13 mouse cellular contexts compared by ENCODE assay signal in the genomic region with DNA sequence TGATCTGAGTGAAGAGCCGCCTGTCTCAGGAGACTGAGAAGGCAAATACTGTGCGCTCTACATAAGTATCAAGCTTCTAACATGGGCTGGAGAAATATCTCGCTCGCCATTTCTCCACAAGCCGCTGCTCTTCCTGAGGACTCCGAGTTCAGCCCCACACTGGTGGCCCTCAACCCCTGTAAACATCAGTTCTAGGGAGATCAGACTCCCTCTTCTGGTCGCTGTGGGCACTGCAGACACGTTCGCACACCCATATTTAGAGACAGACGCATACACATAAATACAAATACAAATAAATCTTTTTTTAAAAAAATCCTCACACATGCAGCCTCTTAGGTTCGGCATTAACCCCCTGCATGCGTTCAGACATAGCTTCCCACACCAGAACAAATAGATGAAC. TPM values are rescaled to one million over a fixed set of nuclear protein-coding genes. Genes with fewer than 3 reads are reported as not detected.
DNase-seq lines count a peak whose midpoint lies in the region; ATAC-seq and TF ChIP-seq lines count a peak whose summit lies in the region.
"Had no signal": no experiment of that assay in that cellular context is flagged by ENCODE, and none has a peak within 500 bp of the region (broad histone marks: within the 10 kb centered on the region; RNA-seq: fewer than 3 reads in every experiment).

No protein-coding gene starts in this region.

- no peaks in the 10 kb centered on the region for H3K27me3 ChIP-seq in hindbrain, embryonic 13.5 days
- no peaks in the 10 kb centered on the region for H3K27me3 ChIP-seq in hindbrain, embryonic 12.5 days
- H3K27me3 ChIP-seq in midbrain, embryonic 13.5 days: no peaks in the 10 kb centered on the region
- H3K27me3 ChIP-seq in midbrain, embryonic 10.5 days (ENCODE audit: low read depth, poor library complexity, severe bottlenecking): no peaks in the 10 kb centered on the region
- H3K27me3 ChIP-seq in small intestine, adult 2 months (ENCODE audit: control insufficient read depth, insufficient read depth, low read length): no peaks in the 10 kb centered on the region
- H3K27me3 ChIP-seq: embryonic facial prominence, embryonic 12.5 days; liver, embryonic 13.5 days had no signal

- H3K27ac ChIP-seq in hindbrain, embryonic 13.5 days: peak overlapping the region; percentile 78
- no peak overlapping the region for H3K27ac ChIP-seq in hindbrain, embryonic 12.5 days
- H3K27ac ChIP-seq in midbrain, embryonic 13.5 days: no peak overlapping the region
- no peak overlapping the region for H3K27ac ChIP-seq in midbrain, embryonic 10.5 days (replicated peaks)
- H3K27ac ChIP-seq in bone marrow macrophage, adult 2 months (ENCODE audit: insufficient read depth, low read depth, low read length): no peak overlapping the region
- no peak overlapping the region for H3K27ac ChIP-seq in small intestine, adult 2 months (ENCODE audit: insufficient read depth, low read depth, low read length)
- H3K27ac ChIP-seq: embryonic facial prominence, embryonic 12.5 days; heart, embryonic 10.5 days; liver, embryonic 13.5 days had no signal

- H3K4me2 ChIP-seq in hindbrain, embryonic 13.5 days: no peak overlapping the region
- H3K4me2 ChIP-seq in hindbrain, embryonic 12.5 days (replicated peaks): no peak overlapping the region
- no peak overlapping the region for H3K4me2 ChIP-seq in midbrain, embryonic 13.5 days (replicated peaks)
- H3K4me2 ChIP-seq: embryonic facial prominence, embryonic 12.5 days; liver, embryonic 13.5 days had no signal

- H3K9ac ChIP-seq in hindbrain, embryonic 13.5 days: no peak overlapping the region
- no peak overlapping the region for H3K9ac ChIP-seq in hindbrain, embryonic 12.5 days
- H3K9ac ChIP-seq in midbrain, embryonic 13.5 days (replicated peaks): no peak overlapping the region
- H3K9ac ChIP-seq: embryonic facial prominence, embryonic 12.5 days; liver, embryonic 13.5 days had no signal

- 85% methylated on average over 12 of the region's 12 CpGs for WGBS in hindbrain, embryonic 13.5 days
- WGBS in hindbrain, embryonic 12.5 days: 88% methylated on average over 12 of the region's 12 CpGs
- 82% methylated on average over 12 of the region's 12 CpGs for WGBS in midbrain, embryonic 13.5 days
- 86% methylated on average over 12 of the region's 12 CpGs for WGBS in midbrain, embryonic 10.5 days
- WGBS in small intestine, adult 2 months: 89% methylated on average over 12 of the region's 12 CpGs

- H3K4me1 ChIP-seq in hindbrain, embryonic 13.5 days (replicated peaks): peaks cover 43% of the 10 kb centered on the region
- peaks cover 3% of the 10 kb centered on the region for H3K4me1 ChIP-seq in hindbrain, embryonic 12.5 days
- H3K4me1 ChIP-seq in midbrain, embryonic 13.5 days (replicated peaks): peaks cover 29% of the 10 kb centered on the region
- H3K4me1 ChIP-seq in midbrain, embryonic 10.5 days: peaks cover 8% of the 10 kb centered on the region
- H3K4me1 ChIP-seq in bone marrow macrophage, adult 2 months (ENCODE audit: control insufficient read depth, insufficient read depth, low read length): peaks cover 7% of the 10 kb centered on the region
- H3K4me1 ChIP-seq in small intestine, adult 2 months (ENCODE audit: control insufficient read depth, insufficient read depth, insufficient read length, low read length): no peaks in the 10 kb centered on the region
- H3K4me1 ChIP-seq: embryonic facial prominence, embryonic 12.5 days; heart, embryonic 10.5 days; liver, embryonic 13.5 days had no signal

- no peaks in the 10 kb centered on the region for H3K9me3 ChIP-seq in hindbrain, embryonic 13.5 days
- no peaks in the 10 kb centered on the region for H3K9me3 ChIP-seq in hindbrain, embryonic 12.5 days (replicated peaks)
- H3K9me3 ChIP-seq in midbrain, embryonic 13.5 days: no peaks in the 10 kb centered on the region
- H3K9me3 ChIP-seq in midbrain, embryonic 10.5 days (replicated peaks): no peaks in the 10 kb centered on the region
- H3K9me3 ChIP-seq: embryonic facial prominence, embryonic 12.5 days; G1E; heart, embryonic 10.5 days; liver, embryonic 13.5 days had no signal

- no peak for DNase-seq in midbrain, embryonic 10.5 days (ENCODE audit: low spot score)
- no peak for DNase-seq in ovary, postnatal 14 days (ENCODE audit: low spot score)
- DNase-seq in Muller cell, postnatal 12 days (ENCODE audit: inconsistent ontology term): no peak
- DNase-seq: kidney, adult 11 months; liver, embryonic 13.5 days had no signal

- no peaks in the 10 kb centered on the region for H3K36me3 ChIP-seq in hindbrain, embryonic 13.5 days
- H3K36me3 ChIP-seq in hindbrain, embryonic 12.5 days: no peaks in the 10 kb centered on the region
- no peaks in the 10 kb centered on the region for H3K36me3 ChIP-seq in midbrain, embryonic 13.5 days
- H3K36me3 ChIP-seq in midbrain, embryonic 10.5 days: no peaks in the 10 kb centered on the region
- H3K36me3 ChIP-seq in small intestine, adult 2 months (ENCODE audit: control insufficient read depth, insufficient read depth, low read length): no peaks in the 10 kb centered on the region
- H3K36me3 ChIP-seq: embryonic facial prominence, embryonic 12.5 days; G1E; heart, embryonic 10.5 days; liver, embryonic 13.5 days had no signal

- no peak for ATAC-seq in hindbrain, embryonic 13.5 days (ENCODE audit: low FRiP score)
- ATAC-seq in hindbrain, embryonic 12.5 days (ENCODE audit: low FRiP score): no peak
- ATAC-seq in midbrain, embryonic 13.5 days: peak; percentile 49

- TF ChIP-seq POLR2A in bone marrow macrophage, adult 2 months (IDR thresholded peaks at IDR 0.05; ENCODE audit: borderline replicate concordance, low read depth, low read length): no peak
- TF ChIP-seq POLR2A in small intestine, adult 2 months (IDR thresholded peaks at IDR 0.05; ENCODE audit: low read depth, low read length): no peak

- TF ChIP-seq CTCF in bone marrow macrophage, adult 2 months (IDR thresholded peaks at IDR 0.05; ENCODE audit: low read depth, low read length): peak; percentile 49; the same call in 1 of the 2 replicates
- peak; percentile 35; the same call in 1 of the 2 replicates for TF ChIP-seq CTCF in small intestine, adult 2 months (IDR thresholded peaks at IDR 0.05; ENCODE audit: extremely low read depth, insufficient read length, insufficient replicate concordance, low read depth, low read length)

- no peak overlapping the region for H3K4me3 ChIP-seq in hindbrain, embryonic 13.5 days
- H3K4me3 ChIP-seq in hindbrain, embryonic 12.5 days: no peak overlapping the region
- H3K4me3 ChIP-seq in midbrain, embryonic 13.5 days (replicated peaks): no peak overlapping the region
- H3K4me3 ChIP-seq in midbrain, embryonic 10.5 days: no peak overlapping the region
- H3K4me3 ChIP-seq in bone marrow macrophage, adult 2 months (ENCODE audit: insufficient read depth, low read length): no peak overlapping the region
- no peak overlapping the region for H3K4me3 ChIP-seq in small intestine, adult 2 months (ENCODE audit: low read depth, low read length)
- H3K4me3 ChIP-seq: embryonic facial prominence, embryonic 12.5 days; heart, embryonic 10.5 days; liver, embryonic 13.5 days had no signal

RNA-seq across cellular contexts. Expression of a gene that starts 41.3 kb away (rescaled TPM):
- 11.9 TPM in 2 replicates for polyA plus RNA-seq in hindbrain, embryonic 13.5 days (2015; fragmentation: Nextera tagmentation; extraction: Ambion mirVana)
- polyA plus RNA-seq in hindbrain, embryonic 12.5 days (2016; fragmentation: Nextera tagmentation; extraction: Ambion mirVana): 14.9 and 15.8 TPM in 2 replicates
- polyA plus RNA-seq in midbrain, embryonic 13.5 days (2015; fragmentation: Nextera tagmentation; extraction: Ambion mirVana): 11.4 and 12.2 TPM in 2 replicates
- 9.9 and 11.1 TPM in 2 replicates for polyA plus RNA-seq in midbrain, embryonic 10.5 days (2016; fragmentation: Nextera tagmentation; extraction: Ambion mirVana)
- 25.2 and 30.1 TPM in 2 replicates for polyA plus RNA-seq in bone marrow macrophage, adult 2 months (2012; ENCODE audit: insufficient read depth, insufficient read length, missing spikeins)
- 2.9 and 5.4 TPM in 2 replicates for polyA plus RNA-seq in small intestine, adult 2 months (2012; rRNA removed)

RNA-seq across cellular contexts. Expression of a gene that starts 57.2 kb away (rescaled TPM):
- 43.4 and 49.5 TPM in 2 replicates for polyA plus RNA-seq in hindbrain, embryonic 13.5 days (2015; fragmentation: Nextera tagmentation; extraction: Ambion mirVana)
- polyA plus RNA-seq in hindbrain, embryonic 12.5 days (2016; fragmentation: Nextera tagmentation; extraction: Ambion mirVana): 29.2 and 29.4 TPM in 2 replicates
- polyA plus RNA-seq in midbrain, embryonic 13.5 days (2015; fragmentation: Nextera tagmentation; extraction: Ambion mirVana): 47.7 and 50.2 TPM in 2 replicates
- polyA plus RNA-seq in midbrain, embryonic 10.5 days (2016; fragmentation: Nextera tagmentation; extraction: Ambion mirVana): 21.1 and 22.0 TPM in 2 replicates
- polyA plus RNA-seq in bone marrow macrophage, adult 2 months (2012; ENCODE audit: insufficient read depth, insufficient read length, missing spikeins): 20.2 and 24.7 TPM in 2 replicates
- polyA plus RNA-seq in small intestine, adult 2 months (2012; rRNA removed): 11.2 and 26.9 TPM in 2 replicates
